Comparison of ENCODE assay signal across 22 mouse cellular contexts in genomic region chr13:54946406-54946805, GRCm38 (mm10). TPM values are rescaled to one million over a fixed set of nuclear protein-coding genes. Genes with fewer than 3 reads are reported as not detected.
"Had no signal": no experiment of that assay in that cellular context is flagged by ENCODE, and none has a peak within 500 bp of the region (broad histone marks: within the 10 kb centered on the region; RNA-seq: fewer than 3 reads in every experiment).

No protein-coding gene starts in this region.

- DNase-seq: gastrocnemius, postnatal 14 days; heart, adult 18-20 months; heart, postnatal 10 days; heart, postnatal 4 days; kidney, adult 18-20 months; kidney, adult 8-10 months; kidney, postnatal 10 days; kidney, postnatal 25 days; kidney, postnatal 4 days; layer of hippocampus, adult 9-11 months; liver; liver, embryonic 13.5 days had no signal

- H3K4me3 ChIP-seq: heart, embryonic 10.5 days; heart, embryonic 12.5 days; hindbrain, embryonic 10.5 days; hindbrain, embryonic 12.5 days; intestine, embryonic 15.5 days; limb, embryonic 10.5 days; limb, embryonic 12.5 days; liver, embryonic 13.5 days; liver, embryonic 15.5 days had no signal

- H3K27ac ChIP-seq: heart, embryonic 10.5 days; hindbrain, embryonic 10.5 days; hindbrain, embryonic 12.5 days; hindbrain, embryonic 14.5 days; intestine, embryonic 15.5 days; limb, embryonic 10.5 days; limb, embryonic 12.5 days; liver, embryonic 13.5 days; liver, embryonic 15.5 days had no signal

RNA-seq across cellular contexts. Expression of gene Unc5a, which starts 2.8 kb away (rescaled TPM):
- total RNA-seq: granulocyte monocyte progenitor cell, adult 5-6 weeks had no signal
